Mouse (Mus musculus) neutrophil, adult 5-6 weeks (primary cell): ENCODE measurements around the gene Prrt4. TPM values are rescaled to one million over a fixed set of nuclear protein-coding genes. Genes with fewer than 3 reads are reported as not detected.
"Not testable (repeated sequence)": the region's sequence is repeated elsewhere in the genome, so short reads cannot be mapped to it uniquely, and the experiment has no call there.

Experiments used
- ATAC-seq: fragments of 151-379, 151-347 bp; 2 replicates; pipeline ENCODE4 v1.8.0; 2017; ENCODE audit warnings: mild to moderate bottlenecking, moderate TSS enrichment; ENCODE audit not compliant: insufficient number of reproducible peaks, poor library complexity, low FRiP score, severe bottlenecking; ENCODE audit errors: extremely low read depth
- total RNA-seq: library from RNA; stranded (forward); fragments of 200-1000 nt; gene quantifications from 2 replicates; pipeline ENCODE4 v1.2.3, GENCODE M21; 2017

The Prrt4 gene
- total RNA-seq, 1 experiment from 2014 or later: not detected

DNA sequence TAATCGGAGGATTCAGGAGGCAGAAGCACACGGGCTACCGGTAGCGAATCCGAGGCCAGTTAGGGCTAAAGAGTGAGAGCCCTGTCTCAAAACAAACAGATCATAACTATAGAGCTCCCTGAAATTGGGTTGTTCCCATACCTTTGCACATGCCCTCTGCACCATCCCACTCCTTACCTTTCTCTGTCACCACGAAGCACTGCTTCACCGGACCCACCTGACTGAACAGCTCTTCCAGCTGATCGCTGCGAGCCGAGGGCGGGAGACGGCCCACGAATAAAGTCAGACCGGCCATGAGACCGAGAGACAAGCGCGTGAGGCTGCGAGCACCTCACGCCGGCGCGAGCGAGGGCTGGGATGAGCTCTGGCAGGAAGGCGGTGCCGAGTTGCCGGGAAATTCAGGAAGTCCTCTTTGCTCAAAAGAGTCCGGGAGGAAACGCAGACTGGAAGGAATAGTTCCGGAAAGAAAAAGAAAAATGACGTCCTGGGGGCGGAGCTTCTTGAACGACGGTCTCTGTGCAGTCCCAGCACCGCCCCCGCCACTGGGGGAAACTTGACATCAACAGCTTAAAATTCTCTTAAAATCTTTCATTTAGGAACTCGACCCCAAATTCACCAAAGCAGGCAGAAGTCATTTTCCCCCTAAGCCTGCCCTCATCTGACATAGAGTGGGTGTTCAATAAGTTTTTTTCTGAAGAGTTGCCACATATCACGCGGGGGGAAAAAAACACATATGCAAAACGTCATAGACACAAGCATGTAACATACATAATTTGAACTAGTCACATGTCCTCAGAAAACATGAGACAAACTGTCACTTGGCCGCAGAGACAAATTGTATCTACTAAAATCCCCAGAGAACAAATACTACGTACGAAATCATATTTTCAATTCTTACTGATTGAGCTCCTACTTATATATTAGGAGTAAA, 14.8 kb downstream of the Prrt4 start, which contains the start of gene Rbm28:
Rbm28 (minus strand) TSS at position 693 of the 931 bp plus-strand sequence.
- ATAC-seq: peak; percentile 68

- not testable (repeated sequence) for ATAC-seq
These were observed 18.1 kb downstream of the Prrt4 start for GRCm38 (mm10) chr6:29161291-29161690.

GRCm38 (mm10) chr6:29160786-29161185, 18.6 kb downstream of the Prrt4 start:
- ATAC-seq: no peak

- ATAC-seq: no peak
These were observed 23.1 kb downstream of the Prrt4 start for GRCm38 (mm10) chr6:29156326-29156725.

DNA sequence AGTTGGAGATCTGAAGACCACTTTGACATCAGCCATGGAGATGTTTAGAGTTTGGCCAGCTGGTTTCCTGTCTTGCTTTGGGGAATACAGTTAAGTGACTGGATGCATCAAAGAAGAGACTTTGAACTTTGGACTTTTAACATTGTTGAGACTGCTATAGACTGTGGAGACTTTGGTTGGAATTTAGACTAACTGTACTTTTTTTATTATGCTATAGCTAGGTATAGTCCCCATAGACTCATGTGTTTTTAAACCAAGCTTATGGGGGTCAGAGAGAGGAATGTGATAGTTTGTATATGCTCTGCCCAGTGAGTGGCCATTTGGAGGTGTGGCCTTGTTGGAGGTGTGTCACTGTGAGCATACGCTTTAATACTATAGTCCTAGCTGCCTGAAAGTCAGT, 29.4 kb downstream of the Prrt4 start:
- ATAC-seq: no peak

DNA sequence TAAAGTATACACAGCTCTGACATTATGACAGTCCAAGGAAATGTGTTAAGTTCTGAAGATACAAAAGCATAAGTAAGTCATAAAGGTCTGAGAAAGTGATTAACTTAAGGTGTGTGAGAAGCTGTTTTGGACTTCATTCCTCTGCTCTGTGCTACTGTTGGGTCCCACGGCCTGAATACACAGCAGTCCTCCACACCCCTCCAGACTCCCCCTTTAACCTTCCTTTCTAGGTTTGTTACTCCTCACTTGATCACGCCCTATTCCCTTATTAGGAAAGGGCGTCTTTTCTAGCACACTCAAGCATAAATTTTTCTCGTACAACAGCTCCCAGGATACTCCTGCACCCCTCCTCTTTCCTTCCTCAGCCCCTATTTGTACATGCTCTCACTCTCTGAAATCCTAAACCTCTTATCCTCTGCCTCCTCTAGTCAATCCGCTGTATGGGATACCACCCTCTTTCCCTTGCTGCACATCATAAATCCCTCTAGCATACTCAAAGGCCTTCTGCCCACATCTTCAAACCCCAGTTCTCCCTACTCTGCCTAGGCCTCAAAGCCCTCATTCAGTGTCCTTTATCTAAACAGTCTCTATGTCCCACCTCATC, 31.9 kb downstream of the Prrt4 start:
- no peak for ATAC-seq

GRCm38 (mm10) chr6:29146641-29147040, 32.7 kb downstream of the Prrt4 start:
- ATAC-seq: no peak

DNA sequence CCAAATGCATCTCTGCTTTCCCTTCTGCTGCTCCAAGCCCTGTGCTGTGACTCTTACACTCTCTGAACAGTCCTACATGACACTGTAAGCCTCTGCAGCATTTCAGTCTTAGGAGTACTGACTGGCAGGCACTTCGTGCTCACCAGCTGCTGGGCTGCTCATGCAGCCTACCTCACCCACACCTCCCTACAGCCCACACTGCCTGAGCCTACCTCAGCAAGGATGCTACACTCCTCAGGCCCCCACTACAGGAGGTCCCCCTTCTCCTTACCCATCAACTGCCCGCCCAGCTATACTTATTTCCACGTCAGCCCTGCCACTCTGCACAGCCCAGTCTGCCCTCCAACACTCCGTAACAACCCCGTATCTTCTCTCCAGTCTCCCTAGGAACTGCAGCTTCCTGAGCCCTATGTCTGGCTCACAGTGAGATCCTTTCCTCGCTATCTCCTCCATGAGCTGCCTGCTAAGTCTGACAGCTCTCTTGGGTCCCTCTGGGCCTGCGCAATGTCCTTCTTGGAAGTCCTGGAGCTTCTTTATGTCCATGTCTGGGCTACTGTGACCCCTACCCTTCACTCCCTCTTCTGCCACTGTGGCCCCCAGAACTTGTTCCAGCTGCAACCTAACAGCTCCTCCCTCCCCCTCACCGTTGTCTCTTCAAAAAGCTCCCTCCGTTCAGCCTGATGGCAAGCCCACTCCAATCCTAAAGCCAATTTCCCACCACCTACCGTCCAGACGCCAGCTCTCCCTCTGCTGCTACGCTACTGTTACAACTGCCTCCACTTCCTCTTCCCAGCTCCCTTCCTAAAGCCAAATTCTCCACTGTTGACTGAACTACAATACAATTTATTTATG, 33.7 kb downstream of the Prrt4 start:
- ATAC-seq: no peak

DNA sequence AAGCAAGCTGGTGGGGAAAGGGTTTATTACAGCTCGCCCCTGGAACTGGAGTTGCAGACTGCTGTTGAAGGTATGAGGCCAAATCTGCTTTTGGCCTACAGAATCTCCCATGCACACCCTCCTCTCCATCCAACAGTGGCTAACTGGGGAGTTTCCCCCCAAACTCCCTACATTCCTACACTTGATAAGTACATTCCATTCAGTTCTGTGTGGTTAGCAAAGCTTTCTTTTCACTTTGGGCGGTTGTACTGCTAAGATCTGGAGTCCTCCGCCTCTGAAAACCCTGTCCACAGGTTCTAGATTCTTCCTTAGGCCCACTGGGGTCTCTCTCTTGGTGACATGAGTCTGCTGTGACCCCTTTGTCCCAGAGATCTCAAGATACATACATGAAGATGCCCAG, 34.4 kb downstream of the Prrt4 start:
- no peak for ATAC-seq

DNA sequence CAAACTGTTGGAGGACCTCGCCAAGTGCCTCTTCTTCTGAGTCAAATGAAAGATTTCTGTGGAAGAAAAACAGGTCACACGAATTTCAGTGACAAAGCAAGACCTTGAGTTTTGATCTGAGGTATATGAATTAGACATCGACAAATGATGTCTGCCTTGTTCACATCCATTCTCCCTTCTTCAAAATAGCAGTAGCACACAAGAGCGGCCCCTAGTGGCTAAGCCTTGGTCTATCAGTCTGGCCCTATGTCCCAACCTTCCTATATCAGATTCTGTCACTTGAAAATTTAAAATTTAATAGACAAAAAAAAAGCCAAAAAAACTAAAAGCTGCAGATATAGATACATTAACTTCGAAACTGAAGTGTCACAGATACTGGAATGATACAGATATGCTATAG, 35.8 kb downstream of the Prrt4 start:
- no peak for ATAC-seq

DNA sequence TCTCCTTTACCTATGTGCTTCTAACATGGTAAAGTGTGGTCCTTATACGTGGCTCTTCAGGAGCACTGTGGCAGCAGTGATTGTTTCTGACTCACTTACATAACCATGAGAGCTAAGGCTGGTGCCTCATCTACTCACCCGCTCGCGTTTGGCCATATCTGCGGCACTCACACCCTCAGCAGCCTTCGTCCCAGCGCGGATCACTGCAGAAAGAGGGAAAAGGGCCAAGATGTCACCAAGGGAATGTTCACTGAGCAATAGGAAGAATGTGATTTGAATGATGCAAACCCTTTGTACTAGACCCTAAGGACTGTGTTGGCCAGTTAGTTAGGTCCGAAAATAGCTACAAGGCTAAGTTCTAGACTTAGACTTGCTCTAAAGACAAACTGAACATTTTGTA, 41.9 kb downstream of the Prrt4 start:
- ATAC-seq: no peak

DNA sequence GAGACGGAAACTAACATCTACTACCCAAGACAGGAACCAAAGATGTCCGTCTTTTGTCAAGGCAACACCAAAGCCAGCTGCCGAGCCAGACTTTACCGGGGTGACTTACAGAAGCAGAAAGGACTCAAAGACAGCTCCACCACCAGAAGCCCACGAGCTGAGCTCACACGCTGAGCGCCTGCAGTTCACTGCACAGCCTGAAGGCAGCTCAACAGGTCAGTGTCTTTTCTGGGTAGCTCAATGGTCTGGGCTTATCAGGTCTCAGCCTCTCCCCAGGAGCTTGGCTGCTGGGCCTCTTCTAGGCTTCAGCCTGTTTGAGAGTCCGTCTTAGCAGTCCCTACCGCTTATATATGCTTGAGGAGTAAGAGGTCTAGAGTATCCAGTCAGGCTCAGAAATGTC, 46.3 kb downstream of the Prrt4 start:
- no peak for ATAC-seq

- no peak for ATAC-seq
These were observed 52.4 kb downstream of the Prrt4 start for GRCm38 (mm10) chr6:29126878-29127426.

DNA sequence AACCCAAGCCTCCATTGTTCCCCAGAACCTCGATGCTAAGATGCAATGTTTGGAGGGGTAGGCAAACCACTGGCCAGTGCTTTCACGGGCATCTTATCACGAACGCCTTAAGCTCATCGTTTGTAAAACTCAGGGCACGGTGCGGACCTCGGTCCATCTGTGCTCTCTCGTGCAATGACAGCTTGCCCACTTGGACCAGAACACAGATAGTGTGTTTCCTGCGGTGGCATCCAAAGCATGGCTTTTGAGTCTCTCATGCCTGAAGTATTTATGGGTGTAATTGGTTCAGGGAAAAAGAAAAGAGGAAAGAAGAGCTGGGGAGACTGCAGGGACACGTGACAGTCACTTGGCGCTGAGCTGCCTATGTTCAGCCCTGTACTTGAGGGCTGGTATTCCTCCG, 59.4 kb downstream of the Prrt4 start:
- ATAC-seq: no peak

Other genes with a start within 250 kb of the Prrt4 start
- gene Lep, start 119.4 kb downstream of the Prrt4 start, total RNA-seq: not detected in 2 replicates
- 55.6 and 67.9 TPM in 2 replicates for gene Rbm28, start 14.6 kb downstream of the Prrt4 start, total RNA-seq
- gene Impdh1, start 36.8 kb upstream of the Prrt4 start, total RNA-seq: 17.1 and 18.2 TPM in 2 replicates
- 1.7 and 4.4 TPM in 2 replicates for gene Hilpda, start 92.9 kb upstream of the Prrt4 start, total RNA-seq
- gene Fam71f2, start 100.0 kb upstream of the Prrt4 start, total RNA-seq: 1.4 TPM in 1 of 2 replicates, not detected in the other
- not detected in 2 replicates for gene Fam71f1, start 139.6 kb upstream of the Prrt4 start, total RNA-seq
- gene Calu, start 168.5 kb upstream of the Prrt4 start, total RNA-seq: 53.7 and 63.9 TPM in 2 replicates
- not detected in 2 replicates for gene Opn1sw, start 208.9 kb upstream of the Prrt4 start, total RNA-seq
- 0.49 TPM in 1 of 2 replicates, not detected in the other for gene Ccdc136, start 216.7 kb upstream of the Prrt4 start, total RNA-seq